Mouse (Mus musculus) heart, postnatal 36 days (tissue): Measurements from ENCODE around the gene Bdh1. TPM values are rescaled to one million over a fixed set of nuclear protein-coding genes. Genes with fewer than 3 reads are reported as not detected.
"Not testable (repeated sequence)": the region's sequence is repeated elsewhere in the genome, so short reads cannot be mapped to it uniquely, and the experiment has no call there.

ENCODE experiments used
- DNase-seq, 2 experiments: peaks; one replicate each; pipeline ENCODE4 v3.0.0; 2021 to 2022
- intact Hi-C: fragments of 180-260 bp; cut with DNase I; formaldehyde crosslinking; loops from one replicate; pipeline ENCODE4 v1.15.1; 2025
- total RNA-seq, 2 experiments: library from RNA; stranded (reverse); gene quantifications; 2 replicates each; pipeline ENCODE4 v1.2.3; 2021

Bdh1 gene
- total RNA-seq, 2 experiments from 2014 or later: 7.0 to 42.5 TPM

GRCm38 (mm10) chr16:31460506-31460905, 38.4 kb downstream of the Bdh1 start:
- DNase-seq: no peak
- intact Hi-C loops: no loop called here

- intact Hi-C loops: no loop called here
- DNase-seq: no peak
These were observed 39.0 kb downstream of the Bdh1 start for GRCm38 (mm10) chr16:31461046-31461445.

DNA sequence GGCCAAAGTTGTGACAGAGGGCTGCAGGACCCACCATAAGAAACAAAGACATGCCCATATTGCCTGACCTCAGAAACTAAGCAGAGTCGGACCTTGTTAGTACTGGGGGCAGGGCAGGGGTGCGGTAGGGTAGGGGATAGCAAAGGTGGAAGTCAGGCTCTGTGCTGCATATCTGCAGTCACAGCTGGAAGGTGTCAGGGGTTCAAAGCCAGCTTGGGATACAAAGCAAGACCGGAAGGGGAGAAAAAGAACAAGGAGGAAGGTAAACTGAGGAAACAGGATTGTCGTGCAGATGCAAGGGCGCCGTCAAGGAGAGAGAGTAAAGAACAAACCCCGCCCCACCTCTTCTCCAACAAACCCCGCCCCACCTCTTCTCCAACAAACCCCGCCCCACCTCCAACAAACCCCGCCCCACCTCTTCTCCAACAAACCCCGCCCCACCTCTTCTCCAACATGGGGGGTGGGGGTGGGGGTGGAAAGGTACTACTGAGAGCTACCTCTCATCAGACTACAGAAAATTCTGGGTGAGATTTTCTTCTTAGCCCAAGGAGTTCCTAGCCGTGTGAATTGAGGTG, 40.1 kb downstream of the Bdh1 start:
- intact Hi-C loops: no loop called here
- DNase-seq: no peak

GRCm38 (mm10) chr16:31464953-31465352, 42.9 kb downstream of the Bdh1 start:
- intact Hi-C loops: no loop called here
- no peak for DNase-seq

DNA sequence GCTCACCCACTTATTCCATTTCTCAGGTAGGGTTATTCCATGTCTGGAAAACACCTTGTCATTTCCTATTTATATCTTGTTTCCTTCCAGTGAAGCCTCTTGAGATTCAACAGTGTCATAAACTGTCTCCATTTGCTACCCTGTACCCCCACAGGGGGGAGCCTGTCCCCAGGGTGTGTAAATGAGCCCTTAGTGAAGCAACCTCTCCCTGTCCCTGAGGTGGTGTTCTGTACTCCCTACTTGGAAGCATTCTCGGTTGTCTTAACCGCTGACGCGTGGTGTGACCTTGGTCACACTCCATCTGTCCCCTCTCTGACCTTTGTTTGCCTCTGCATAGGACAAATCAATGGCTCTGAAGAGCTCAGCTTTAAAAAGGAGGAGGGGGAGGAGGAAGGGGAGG, 43.5 kb downstream of the Bdh1 start:
- intact Hi-C loops: no loop called here
- peak; percentile 25 to 34 for DNase-seq

DNA sequence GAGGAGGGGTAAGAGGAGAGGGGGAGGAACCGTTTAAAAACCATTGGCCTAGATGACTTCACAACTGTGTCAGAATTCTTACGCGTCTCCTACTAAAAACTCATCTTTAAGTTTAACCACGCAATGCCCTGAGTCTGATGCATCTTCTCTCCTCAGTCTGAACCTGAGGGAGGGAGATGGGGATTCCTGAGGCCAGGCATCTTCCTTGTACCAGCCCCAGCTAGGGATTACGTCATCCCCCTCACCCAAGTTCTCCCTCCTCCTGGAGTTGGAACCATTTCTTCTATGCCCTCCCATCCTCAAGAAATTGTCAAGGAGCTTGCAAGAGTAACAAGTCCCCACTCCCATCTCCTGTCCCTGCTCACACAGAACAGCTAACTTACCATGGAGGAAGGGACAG, 44.0 kb downstream of the Bdh1 start:
- DNase-seq: no peak
- intact Hi-C loops: no loop called here

GRCm38 (mm10) chr16:31470819-31471218, 48.7 kb downstream of the Bdh1 start:
- DNase-seq, intact Hi-C loops: not testable (repeated sequence)

DNA sequence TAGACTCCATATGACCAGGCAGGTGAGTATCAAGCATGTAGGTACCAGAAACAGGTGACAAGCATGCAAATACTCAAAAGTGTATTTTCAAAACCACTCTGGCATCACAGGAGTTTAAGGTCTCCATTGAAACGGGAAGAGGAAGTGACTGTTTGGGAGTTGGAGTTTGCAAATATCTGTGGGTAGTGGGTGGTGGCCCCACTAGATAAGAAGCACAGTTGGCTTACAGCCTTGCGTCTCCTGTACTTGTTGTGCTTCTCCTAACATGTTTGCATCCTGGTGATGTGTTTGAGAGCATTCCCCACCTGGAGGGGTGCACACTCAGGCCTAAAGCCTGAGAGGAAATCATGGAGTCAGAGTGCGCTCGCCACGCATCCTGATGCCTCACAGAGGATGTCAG, 49.9 kb downstream of the Bdh1 start:
- DNase-seq: no peak
- intact Hi-C loops: no loop called here

DNA sequence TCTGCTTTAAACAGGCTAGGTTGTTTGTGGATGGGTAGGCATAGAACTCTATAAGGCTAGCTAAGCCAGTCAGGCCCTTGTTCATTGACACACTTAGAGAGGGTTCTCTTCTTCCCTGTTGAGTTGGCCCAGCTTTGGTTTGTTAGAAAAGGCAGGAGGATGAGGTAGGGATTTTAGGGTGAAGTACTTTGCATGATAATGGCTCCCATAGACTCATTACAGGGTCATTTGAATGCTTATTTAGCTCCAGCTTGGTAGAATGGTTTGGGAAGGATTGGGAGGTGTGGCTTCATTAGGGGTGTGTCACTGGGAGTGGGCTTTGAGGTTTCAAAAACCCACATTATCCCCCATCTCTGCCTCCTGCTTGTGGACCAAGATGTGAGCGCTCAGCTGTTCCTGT, 51.1 kb downstream of the Bdh1 start:
- no peak for DNase-seq
- intact Hi-C loops: no loop called here

- intact Hi-C loops: no loop called here
- DNase-seq: no peak
These were observed 53.3 kb downstream of the Bdh1 start for GRCm38 (mm10) chr16:31475123-31475968.

DNA sequence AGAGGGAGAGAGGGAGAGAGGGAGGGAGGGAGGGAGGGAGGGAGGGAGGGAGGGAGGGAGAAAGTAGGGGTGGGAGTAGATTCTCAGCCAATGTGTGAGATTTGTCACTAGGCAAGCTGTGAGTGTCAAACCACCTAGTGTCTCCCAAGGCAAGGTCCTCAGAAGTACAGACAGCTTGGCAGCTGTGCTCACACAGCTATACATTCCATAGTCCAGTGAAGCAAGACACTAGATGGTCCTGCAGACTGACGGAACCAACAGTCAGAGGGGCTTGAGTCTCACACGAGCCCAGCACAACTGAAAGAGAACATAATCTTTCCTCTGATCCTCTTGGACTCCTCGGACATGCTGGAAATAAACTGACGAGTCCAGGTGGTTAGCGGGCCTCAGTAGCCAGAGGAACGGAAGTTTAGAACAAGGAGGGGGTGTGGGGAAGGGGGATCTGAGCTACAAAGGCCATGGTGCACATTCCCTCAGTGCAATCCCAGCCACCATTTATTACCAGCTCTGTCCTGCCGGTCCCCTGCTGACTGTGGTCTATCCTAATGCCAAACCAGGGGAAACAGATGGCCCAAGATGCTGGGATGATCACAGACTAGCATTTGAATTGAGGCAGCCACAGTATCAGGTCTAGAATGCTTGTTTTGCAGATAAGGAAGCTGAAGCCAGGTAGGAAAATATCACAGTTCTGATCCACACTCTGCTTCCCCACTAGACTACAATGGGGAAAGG, 55.0 kb downstream of the Bdh1 start:
- intact Hi-C loops: no loop called here
- no peak for DNase-seq

- no peak for DNase-seq
- intact Hi-C loops: no loop called here
These were observed 63.3 kb downstream of the Bdh1 start for GRCm38 (mm10) chr16:31485336-31485735.

- intact Hi-C loops: no loop called here
- no peak for DNase-seq
These were observed 65.2 kb downstream of the Bdh1 start for GRCm38 (mm10) chr16:31487266-31487665.

DNA sequence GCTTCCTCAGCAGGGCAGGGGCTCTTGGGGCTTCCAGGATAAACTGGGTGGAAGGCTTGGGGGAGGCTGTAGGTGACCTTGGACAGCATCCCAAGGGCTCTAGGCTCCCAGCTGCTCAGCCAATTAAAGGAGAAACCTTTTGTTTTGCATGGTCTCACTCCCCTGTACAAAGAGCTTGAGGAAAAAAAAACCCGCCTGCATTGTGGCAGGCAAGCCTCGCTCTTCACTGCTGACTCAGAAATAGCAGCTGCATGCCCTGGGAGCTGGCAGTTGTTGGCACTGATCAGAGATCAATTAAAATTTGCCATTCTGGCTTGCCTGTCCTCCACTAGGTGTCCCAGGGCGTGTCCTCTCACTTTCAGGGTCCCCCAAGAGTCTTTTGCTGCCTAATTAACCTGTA, 67.0 kb downstream of the Bdh1 start:
- DNase-seq: no peak
- intact Hi-C loops: no loop called here

DNA sequence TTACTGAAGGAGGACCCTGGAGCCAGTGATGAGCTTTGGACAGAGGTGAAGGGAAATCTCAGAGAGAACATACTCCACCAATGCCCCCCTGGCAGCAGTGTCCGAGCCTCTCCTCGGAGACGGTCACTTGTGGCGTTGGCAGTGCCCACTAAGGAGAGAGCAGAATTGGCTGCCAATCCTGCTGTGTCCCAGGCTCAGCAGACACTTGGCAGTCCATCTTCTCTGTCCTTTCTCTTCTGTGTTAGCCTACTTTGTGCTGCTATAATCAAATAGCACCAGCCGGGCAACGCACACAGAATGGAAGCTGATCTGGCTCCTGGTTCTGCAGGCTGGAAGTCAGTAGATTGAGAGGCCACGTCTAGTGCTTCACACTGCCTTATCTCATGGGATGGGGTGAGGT, 68.9 kb downstream of the Bdh1 start:
- intact Hi-C loops: no loop called here
- DNase-seq: no peak

DNA sequence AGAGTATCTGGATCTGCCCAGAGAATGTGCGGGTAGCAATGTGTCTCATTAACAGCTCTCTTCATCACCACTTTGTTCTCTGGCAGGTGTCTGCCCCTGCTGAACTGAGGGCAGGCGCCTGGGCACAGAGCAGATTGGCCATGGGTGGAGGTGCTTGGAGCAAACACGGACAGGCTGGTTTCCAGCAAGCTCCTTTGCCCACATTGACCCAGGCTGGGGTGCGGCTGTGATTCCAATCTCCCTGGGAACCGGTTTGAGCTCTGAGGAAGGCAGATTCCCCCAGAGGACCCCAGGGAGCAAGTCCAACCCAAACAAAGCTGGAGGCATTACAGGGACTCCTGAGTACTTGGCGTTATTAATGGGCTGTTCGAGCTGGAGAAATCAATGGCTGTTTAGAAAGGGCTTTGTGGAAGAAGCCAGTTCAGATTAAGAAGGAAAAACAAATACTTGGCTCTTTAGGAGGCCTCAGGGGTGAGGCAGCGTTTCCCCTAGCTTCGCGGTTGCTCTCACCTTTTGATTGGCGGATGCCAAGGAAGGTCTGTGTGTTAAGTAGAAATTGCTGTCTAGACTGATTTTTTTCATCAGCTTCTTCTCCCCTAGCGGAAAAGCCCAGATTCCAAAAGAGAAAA, 71.0 kb downstream of the Bdh1 start:
- intact Hi-C loops: no loop called here
- DNase-seq: peak; percentile 23 to 24

DNA sequence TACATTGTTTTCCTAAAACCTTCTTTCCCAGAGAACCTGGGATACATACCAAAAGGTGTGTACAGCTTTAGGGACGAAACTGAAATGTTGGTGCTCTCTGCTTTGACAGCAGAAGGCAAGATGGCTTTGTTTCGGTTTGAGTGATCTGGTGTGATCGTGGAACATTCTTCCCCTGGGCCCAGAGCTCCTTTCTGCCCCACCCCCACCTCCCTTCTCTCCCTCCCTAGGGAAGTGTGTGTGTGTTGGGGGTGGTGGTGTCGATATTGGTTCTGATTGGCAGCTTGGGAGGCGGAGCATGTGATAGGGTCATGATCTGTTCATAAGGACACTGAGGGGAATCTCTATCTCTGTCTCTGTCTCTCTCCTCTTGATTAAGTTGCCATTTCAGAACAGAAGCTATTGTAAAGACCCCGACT, 71.5 kb downstream of the Bdh1 start:
- intact Hi-C loops: no loop called here
- DNase-seq: peak in 1 of 2 experiments; percentile 11

DNA sequence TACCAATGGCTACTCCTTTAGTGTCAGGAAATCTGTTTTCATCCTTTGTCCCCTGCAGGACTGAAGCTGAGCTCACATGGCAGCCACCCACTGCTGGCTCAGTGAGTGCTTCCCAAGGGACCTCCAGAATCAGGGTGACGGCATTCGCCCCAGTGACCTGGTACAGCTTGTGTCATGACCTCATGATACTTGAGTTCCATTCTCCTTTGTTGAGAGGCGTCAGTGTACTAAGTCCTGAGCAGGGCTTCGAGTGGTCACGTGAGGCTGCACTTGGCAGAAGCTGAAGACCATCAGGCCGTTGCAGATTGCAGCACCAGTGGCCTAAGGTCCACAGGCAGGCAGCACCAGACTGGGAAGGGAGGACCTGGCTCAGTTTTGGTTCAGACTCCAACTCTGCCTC, 71.9 kb downstream of the Bdh1 start:
- intact Hi-C loops: no loop called here
- peak; percentile 55 to 59 for DNase-seq

- intact Hi-C loops: no loop called here
- no peak for DNase-seq
These were observed 73.3 kb downstream of the Bdh1 start for GRCm38 (mm10) chr16:31495356-31495755.

DNA sequence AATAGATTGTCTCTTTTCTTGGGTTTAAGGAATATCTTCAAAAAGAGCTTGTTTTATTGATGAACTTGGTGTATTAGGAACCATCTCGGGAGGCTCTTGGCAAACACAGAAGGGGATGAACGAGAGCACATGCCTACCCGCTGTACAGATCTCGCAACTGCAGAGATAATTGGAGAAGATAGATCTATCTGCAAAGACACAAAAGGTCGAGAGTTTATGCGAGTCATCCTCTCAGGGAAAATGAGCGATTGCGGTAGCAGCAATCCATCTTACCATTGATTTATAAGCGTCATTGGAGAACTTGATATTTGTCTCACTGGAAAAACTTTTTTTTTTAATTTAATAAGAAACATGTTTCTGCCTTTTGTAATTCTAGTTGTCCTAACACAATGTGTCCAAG, 73.7 kb downstream of the Bdh1 start:
- intact Hi-C loops: no loop called here
- no peak for DNase-seq

DNA sequence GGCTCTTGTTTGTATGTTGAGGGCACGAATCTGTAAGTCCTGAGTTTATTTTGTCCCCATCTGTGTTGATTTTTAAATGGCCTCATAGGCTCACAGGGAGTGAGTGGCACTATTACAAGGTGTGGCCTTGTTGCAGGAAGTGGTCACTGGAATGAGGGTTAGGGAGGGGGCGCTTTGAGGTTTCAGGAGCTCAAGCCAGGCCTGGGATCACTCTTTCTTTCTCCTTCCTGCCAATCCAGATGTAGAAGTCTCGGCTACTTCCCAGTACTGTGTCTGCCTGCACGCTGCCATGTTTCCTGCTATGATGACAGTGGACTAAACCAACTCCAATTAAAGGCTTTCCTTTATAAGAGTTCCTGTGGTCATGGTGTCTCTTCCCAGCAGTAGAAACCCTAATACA, 76.3 kb downstream of the Bdh1 start:
- DNase-seq: no peak
- intact Hi-C loops: no loop called here
